Mouse (Mus musculus) cerebellum, adult 9-11 months (tissue): ENCODE measurements around the gene Hcn4.
A peak's percentile ranks its signal among the peaks of the same experiment; 100 is the strongest.

Experiments
- DNase-seq: peaks from one replicate; pipeline ENCODE4 v3.0.0; 2022

Hcn4 gene

DNA sequence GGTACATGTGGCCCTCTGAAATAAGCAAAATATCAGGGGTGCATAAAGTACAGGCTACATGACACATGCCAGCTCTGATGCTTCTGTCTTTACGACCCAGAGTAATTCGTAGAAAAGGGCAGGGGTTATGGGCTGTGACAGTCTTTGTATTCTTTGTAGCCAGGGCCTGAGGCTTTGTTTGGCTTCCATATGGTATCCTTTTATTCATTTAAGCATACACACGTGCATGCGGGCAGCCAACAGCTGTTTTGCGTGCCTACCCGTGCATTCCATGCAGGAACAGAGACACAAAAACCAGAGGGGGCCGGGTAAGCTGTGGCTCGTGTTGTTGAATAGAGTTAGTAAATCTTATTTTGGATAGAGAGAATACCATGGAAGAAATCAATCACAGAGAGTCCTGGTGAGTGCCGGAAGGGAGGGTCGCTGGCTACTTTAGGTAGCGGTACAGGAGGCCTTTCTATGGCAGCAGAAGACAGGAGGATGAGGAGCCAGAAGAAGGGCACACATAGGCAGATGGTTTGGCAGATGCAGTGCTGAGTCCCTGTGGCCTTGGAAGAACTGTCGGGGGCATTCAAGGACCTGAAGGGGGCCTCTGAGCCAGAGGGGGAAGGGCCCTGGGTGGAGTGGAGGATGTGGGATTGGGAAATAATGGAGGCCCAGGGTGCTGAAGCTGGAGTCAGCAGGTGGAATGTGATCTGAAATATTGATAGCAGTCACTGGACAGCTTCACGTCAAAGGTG, 26.5 kb downstream of the Hcn4 start:
- no peak for DNase-seq

DNA sequence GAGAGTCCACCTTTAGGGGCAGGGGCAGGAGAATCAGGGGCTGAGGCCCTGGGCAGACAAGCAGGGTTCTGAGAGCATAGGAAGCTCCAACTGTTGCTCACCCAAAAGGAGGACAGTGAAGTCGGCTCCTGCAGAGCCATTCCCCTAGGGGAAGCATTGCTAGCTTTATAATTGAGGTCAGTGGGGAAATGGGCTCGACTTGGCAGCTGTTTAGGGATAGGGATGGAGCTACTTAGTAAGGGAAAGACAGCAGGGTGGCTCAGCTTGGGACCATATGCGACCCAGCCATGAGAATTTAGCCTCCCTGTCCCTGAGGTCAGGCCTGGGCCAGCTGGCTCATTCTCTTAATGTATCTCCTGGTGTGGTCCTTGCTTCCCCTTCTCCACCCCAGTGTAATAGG, 31.7 kb downstream of the Hcn4 start:
- no peak for DNase-seq

DNA sequence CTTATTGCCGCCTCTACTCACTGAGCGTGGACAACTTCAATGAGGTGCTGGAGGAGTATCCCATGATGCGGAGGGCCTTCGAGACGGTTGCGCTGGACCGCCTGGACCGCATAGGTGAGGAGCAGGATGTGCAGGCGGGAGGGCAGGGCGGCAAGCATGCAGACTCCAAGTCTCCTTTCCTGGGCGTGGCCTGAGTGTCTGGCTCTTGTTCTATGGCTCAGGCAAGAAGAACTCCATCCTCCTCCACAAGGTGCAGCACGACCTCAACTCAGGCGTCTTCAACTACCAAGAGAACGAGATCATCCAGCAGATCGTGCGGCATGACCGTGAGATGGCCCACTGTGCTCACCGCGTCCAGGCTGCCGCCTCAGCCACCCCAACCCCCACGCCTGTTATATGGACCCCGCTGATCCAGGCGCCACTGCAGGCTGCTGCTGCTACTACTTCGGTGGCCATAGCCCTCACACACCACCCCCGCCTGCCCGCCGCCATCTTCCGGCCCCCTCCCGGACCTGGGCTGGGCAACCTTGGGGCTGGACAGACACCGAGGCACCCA, 35.9 kb downstream of the Hcn4 start:
- no peak for DNase-seq

DNA sequence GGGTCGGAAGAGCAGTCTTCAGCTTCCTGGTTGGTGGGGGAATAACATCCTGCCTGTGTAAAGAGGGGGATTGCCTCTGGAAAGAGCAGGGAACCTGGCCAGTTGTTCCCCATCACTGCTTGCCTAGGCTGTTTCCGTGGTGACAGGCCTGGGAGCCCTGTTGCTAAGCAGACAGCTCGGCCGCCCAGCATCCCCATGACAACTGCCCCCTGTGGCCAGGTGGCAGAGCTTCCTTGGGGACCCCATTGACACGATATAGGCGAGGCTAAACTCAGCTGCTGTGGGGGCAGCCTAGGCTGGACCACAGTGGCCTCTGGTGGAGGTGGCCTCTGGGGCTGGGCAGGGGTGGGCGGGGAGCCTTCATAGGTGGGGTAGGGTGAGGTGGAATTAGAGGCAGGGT, 40.6 kb downstream of the Hcn4 start:
- DNase-seq: no peak

DNA sequence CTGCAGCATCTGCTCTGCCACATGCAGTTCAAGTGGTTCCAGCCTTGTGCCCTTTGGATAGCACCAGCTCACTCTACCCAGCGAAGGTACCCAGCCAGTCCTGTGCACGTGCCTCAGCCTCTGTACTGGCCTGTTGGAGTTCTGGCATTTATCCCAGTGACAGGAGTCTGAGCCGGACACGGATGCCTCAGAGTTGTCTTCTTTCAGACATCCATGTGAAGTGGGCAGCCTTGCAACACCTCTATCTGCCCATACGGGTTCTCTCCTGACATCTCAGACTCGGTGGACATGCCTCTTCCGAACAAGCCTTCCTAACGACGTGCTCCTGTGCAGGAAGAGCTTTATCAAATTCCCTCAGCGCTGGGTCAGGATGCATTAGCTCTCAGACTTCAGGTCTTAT, 47.9 kb downstream of the Hcn4 start:
- DNase-seq: no peak

DNA sequence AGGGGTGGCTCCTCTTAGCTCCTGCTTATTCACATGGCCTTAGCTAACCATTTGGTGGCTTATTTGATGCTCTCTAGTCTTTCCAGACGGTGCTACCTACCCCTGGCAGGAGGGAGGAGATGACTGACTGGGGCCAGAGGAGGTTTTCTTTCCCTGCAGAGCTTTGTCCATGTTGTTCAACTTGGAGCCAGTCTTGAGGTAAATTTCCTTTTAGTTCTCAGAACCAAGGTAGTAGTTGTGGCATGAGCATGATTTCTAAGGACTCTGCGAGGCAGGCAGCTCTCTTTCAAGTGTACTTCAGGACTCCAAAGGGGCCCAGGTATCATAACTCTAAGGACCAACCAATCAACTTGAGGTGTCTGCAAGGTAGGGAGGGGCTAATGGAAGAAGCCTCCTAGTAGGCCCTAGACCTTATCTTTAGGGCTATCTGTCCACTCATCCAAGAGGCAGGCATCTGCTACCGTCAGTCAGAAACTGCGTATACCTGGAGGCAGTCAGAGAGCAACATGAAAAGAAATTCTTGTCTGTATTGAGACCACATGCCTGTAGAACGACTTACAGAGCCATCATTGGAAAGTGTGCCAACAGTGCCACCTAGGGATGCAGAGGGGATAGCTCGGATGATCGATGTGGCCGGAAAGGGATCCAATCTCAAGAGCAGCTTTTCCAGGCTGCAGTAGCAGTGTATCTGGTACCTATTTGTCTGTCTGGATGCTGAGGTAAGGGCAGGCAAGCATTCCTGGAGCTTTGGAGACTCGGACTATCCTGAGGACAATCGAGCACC, 50.5 kb downstream of the Hcn4 start:
- DNase-seq: peak; percentile 56

DNA sequence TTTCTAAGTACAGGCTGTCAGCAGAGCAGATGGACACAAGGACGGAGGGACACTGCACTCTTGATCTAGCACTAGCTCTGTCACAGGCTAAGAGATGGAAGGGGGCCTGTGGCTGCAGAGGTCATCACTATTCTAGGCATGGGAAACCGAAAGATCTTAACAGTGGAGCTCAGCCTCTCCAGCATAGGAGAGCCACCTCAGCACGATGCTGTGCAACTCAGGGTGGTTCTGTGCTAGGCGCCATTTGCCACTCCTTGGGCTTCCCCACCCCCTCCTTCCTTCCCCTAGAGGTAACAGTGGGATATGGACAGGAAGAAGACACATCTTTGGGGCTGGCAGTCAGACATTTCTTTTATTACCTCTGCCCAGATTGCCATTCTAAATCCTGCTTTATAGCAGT, 51.1 kb downstream of the Hcn4 start:
- DNase-seq: no peak

DNA sequence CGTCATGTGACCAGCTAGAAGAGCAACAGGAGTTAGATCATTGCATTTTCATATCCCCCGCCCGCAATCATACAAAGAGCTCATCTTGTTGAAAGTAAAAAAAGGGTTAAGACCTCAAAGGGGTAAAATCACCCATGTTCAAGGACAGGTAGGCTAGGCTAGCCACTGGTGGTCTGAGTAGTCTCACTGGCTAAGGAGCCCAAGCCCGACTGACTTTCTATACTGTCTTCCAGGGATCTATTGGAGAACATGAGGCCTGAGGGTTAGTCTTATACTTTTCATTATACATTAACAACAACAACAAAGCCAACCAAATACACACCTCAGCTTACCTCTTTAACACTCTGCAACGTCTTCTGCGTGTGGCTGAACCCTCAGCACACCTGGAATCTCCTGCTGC, 52.2 kb downstream of the Hcn4 start:
- no peak for DNase-seq

DNA sequence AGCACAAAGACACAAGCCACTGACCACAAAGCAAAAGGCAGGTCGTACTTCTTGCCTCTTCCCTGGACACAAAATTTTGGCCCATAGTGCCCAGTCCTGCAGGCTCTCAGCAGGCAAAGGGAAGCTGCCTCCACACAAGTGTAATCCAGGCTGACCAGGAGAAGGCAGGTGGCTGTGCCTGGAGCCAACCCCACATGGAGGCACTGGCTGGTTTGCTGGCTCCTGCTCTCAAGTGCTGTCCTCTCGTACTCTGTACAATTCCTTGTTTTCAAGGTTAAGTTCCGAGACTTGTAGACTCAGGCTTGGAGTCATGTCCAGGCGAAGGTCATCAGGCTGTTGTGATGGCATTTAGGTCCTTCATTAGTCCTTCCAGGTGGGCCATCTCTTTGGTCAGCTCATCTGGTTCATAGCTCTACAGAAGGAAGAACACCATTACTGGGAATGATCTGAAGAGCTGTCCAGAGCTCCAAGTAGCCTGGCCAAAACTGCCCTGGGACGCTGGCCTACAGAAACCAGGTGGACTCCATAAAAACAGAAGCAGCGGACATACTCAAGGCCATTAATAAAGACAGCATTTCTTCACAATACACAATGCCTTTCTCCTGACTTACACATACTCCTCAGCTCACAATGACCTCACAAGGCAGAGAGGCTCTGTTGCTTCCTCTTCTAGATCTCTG, 53.9 kb downstream of the Hcn4 start:
- peak; percentile 89 for DNase-seq

DNA sequence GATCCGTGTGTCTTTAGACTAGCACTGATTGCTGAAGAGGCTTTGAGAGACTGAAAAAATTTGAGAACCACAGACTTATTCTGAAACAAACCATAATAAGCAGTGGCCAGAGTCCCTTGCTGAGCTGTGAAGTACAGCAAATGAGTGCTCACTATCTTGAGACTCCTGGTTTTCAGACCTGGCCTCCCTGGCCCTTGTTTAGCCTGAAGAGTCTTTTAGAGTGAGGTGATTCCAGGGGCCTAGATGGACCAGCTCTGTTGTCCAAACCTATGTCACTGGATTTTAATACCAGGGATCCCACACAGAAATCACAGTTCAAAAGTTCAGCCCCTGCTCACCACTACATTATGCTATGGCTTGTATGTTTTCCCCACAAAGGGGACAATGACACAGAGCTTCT, 56.6 kb downstream of the Hcn4 start:
- DNase-seq: no peak

DNA sequence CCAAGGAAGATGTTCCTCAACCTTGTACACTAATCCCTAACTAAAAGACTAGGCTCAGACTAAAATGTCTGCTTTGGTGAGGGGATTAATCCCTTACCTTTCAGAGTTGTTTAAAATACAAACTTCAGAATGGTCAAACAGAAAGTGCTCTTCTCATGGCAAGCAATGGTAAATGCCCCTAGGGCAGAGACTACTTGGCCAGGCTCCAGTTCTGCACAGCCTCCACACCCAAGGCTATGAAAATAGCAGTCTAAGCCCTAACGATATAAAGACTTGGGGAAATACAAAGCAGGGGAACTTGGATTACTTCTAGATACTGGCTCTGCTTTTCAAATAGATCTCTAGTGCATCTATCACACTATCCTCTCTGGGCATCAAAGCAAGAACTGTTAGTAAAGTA, 59.5 kb downstream of the Hcn4 start:
- DNase-seq: no peak

DNA sequence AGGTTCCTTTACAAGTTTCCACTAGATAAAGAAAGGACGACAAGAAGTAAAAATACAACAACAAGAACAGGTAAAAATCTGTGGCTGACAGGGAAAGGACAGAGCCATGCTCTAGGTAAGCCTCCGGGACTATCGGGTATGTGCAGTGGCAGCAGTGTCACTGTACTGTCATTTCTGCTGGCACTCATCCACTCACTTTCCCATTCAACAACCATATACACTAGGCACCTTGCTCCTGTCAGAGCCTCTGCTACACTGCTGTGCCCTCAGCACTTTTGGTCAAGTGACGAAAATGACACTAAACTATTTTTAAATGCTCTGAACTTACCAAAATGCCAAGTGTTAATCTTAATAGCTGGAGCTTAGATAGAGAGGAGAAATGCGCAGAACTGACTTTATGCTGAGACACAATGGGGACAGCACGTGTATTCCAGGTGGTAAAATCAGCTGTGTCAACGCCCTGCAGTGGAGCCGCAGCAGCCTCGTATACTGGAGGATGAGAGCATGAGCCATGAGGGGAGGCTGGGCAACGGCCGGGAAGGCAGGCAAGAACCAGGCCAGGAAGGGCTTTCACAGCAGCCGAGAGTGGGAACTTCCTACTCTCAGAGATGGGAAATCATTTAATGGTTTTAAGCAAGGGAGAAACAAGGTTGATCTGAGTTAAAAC, 66.7 kb downstream of the Hcn4 start:
- DNase-seq: no peak

DNA sequence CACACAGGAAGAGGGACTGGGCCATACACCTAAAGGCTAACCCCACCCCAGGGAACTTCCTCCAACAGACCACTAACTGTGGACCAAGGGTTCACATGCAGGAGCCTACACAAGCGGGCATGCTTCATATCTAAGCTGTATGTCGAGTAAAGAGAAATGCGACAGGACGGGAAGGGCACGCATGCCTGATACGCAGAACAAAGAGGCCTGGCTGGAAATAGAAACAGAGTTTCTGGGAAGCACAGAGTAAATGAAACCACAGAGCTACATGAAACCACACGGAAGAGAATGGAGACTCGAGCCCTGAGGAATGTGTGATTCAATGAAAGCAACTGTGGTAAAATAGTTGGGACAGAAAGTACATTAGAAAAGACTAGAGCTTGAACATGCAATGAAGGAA, 67.7 kb downstream of the Hcn4 start:
- no peak for DNase-seq

DNA sequence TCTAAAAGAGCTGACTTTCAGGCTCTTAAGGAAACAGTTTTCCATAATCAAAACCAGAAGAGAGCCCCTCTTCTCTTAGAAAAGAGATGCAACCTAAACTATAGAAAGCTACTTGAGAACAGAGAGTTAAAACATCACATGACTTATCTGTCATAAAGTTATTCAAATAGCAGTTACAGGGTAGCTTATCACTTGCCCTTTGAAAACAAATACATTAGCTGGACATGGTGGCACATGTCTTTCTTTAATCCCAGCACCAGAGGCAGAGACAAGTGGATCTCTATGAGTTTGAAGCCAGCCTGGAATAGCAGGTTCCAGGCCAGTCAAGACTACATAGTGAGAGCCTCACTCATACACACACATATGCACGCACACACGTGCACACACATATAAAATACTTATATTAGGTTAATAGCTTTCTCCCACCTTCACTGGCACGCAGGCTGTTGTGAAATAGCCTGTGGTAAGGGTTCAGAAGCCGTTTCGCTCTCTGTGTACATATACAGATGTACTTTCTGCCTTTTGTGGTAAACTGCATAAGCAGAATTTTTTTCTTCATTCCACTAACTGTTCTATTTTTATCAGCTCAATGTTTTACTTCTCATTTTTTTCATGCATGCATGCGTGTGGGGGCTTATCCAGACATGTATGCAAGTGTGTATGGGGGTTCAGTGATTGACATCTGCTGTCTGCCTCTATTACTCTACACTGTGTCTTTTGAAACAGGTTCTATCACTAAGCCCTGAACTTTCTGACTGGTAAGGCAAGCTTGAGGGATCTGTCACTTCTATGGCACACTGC, 68.8 kb downstream of the Hcn4 start:
- DNase-seq: no peak

DNA sequence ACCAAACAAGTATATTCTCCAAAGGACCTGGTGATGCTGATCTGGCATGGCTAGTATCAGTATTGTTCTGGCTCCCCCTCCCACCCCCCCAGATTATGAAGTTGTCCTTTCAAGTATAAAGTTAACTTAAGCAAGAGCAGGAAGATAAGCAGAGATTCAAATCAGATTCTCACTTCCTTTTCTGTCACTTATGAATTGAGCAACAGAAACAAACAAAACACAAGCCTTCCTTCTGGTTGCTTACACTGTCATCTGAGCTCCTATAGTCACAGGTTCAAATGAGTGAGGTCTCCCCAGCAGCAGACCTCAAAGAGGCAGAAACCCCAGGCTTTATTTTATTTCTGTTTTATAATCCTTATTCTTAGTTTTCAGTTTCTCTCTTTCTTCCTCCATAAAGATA, 76.4 kb downstream of the Hcn4 start:
- no peak for DNase-seq

DNA sequence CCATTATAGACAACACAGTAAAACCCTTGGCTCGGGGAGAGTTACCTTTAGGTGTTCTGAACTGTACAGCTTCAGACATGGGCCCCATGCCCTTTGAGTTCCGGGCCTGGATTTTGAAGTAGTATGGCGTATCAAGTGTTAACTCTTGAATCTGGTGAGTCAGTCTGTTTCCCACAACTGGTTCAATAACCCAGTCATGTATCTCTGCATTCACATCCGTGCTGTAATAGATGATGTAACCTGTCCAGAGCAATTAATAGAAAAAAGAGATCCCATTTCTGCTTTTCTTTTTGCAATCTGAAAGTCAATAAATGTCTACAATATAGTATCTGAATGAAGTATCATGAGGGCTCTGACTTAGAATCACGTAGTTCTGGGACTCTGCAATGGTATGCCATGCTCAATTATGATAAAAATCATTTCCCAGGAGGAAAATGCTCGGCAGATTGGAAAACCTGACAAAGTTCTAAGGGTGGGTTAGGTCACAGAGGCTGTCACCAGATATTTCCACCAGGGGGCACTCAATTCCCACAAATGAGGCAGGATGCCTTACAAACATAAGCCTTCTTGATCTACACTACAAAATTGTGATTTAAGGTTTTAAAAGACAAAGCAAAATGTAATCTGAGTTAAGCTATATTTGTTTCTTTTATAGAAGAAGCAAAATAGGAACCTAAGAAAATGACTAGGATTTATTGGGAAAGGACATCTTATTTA, 79.8 kb downstream of the Hcn4 start:
- DNase-seq: peak; percentile 22
